Mouse (Mus musculus) thymus, adult 2 months (tissue): ENCODE measurements around the gene Prkcb.

Experiments used
- CTCF ChIP-seq: fragments of 200-500 bp; IDR thresholded peaks from 2 replicates; pipeline ENCODE4 v1.5.1; 2012; ENCODE audit warnings: mild to moderate bottlenecking, control low read depth, low read length, moderate library complexity, borderline replicate concordance; ENCODE audit not compliant: control insufficient read depth, poor library complexity, insufficient read depth; ENCODE audit errors: extremely low read depth
- POLR2A ChIP-seq: fragments of 200-500 bp; IDR thresholded peaks from 2 replicates; pipeline ENCODE4 v1.6.1; 2012; ENCODE audit warnings: mild to moderate bottlenecking, low read length, control low read depth, moderate library complexity; ENCODE audit not compliant: control insufficient read depth, poor library complexity, insufficient read depth; ENCODE audit errors: extremely low read depth

GRCm38 (mm10) chr7:122238939-122239338, 49.6 kb upstream of the Prkcb start:
- TF ChIP-seq CTCF (no peak), POLR2A (no peak)
